Mouse (Mus musculus): ENCODE measurements at regions not wholly inside any gene's neighbourhood (a gene's known extent, or its start where the extent isn't known, plus 50 kb on each side); places are given as distances from the start of the nearest gene placed in this dataset.

GRCm38 (mm10) chr1:39102989-39103910 lies 90.3 kb upstream of the Npas2 start:
- 85% methylated on average over 14 of the region's 14 CpGs for WGBS
- no peak for ATAC-seq (replicated peaks; ENCODE audit: insufficient number of reproducible peaks, low FRiP score, low TSS enrichment, low read depth)
- Histone ChIP-seq H3K27ac (replicated peaks; ENCODE audit: low read depth, low read length) (no peak overlapping the region), H3K9ac (replicated peaks; ENCODE audit: low read length) (no peak overlapping the region), H3K4me3 (ENCODE audit: low read depth, low read length) (no peak overlapping the region), H3K9me3 (replicated peaks; ENCODE audit: control insufficient read depth, low read length) (no peaks in the 10 kb centered on the region), H3K36me3 (replicated peaks; ENCODE audit: control insufficient read depth, insufficient read depth, low read depth, low read length) (no peaks in the 10 kb centered on the region), H3K4me2 (ENCODE audit: low read depth, low read length) (no peak overlapping the region), H3K27me3 (ENCODE audit: control insufficient read depth, insufficient read depth, low read length) (no peaks in the 10 kb centered on the region), H3K4me1 (ENCODE audit: control insufficient read depth, insufficient read depth, low read length) (no peaks in the 10 kb centered on the region)
- no peak for DNase-seq (ENCODE audit: low spot score)

- WGBS, result 51% methylated on average over 17 of the region's 17 CpGs
- Histone ChIP-seq H3K27ac (replicated peaks; ENCODE audit: low read depth, low read length) (no peak overlapping the region), H3K36me3 (replicated peaks; ENCODE audit: control insufficient read depth, insufficient read depth, low read depth, low read length) (no peaks in the 10 kb centered on the region), H3K4me3 (ENCODE audit: low read depth, low read length) (no peak overlapping the region), H3K9me3 (replicated peaks; ENCODE audit: control insufficient read depth, low read length) (no peaks in the 10 kb centered on the region), H3K4me2 (ENCODE audit: low read depth, low read length) (no peak overlapping the region), H3K4me1 (ENCODE audit: control insufficient read depth, insufficient read depth, low read length) (no peaks in the 10 kb centered on the region), H3K9ac (replicated peaks; ENCODE audit: low read length) (no peak overlapping the region), H3K27me3 (ENCODE audit: control insufficient read depth, insufficient read depth, low read length) (no peaks in the 10 kb centered on the region)
- ATAC-seq (replicated peaks; ENCODE audit: insufficient number of reproducible peaks, low FRiP score, low TSS enrichment, low read depth), result no peak
- peak; percentile 55 for DNase-seq (ENCODE audit: low spot score)
These were observed 87.8 kb upstream of the Npas2 start for GRCm38 (mm10) chr1:39105546-39106371.

DNA sequence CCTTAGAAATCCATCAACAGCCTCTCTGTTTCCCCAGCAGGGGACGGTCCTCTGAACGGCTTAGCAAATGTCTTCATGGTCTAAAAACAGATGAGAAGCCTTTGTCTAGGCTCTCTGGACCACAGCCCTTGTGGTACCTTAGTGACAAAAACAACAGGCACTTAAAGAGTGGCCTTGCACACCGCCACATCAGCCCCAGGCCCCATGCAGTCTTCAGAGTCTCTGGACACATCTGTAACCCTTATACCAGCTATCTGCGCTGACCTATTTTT lies 87.2 kb upstream of the Npas2 start:
- 54% methylated on average over 4 of the region's 4 CpGs for WGBS
- no peak for ATAC-seq (replicated peaks; ENCODE audit: insufficient number of reproducible peaks, low FRiP score, low TSS enrichment, low read depth)
- Histone ChIP-seq H3K4me2 (ENCODE audit: low read depth, low read length) (no peak overlapping the region), H3K9ac (replicated peaks; ENCODE audit: low read length) (no peak overlapping the region), H3K27me3 (ENCODE audit: control insufficient read depth, insufficient read depth, low read length) (no peaks in the 10 kb centered on the region), H3K36me3 (replicated peaks; ENCODE audit: control insufficient read depth, insufficient read depth, low read depth, low read length) (no peaks in the 10 kb centered on the region), H3K27ac (replicated peaks; ENCODE audit: low read depth, low read length) (no peak overlapping the region), H3K9me3 (replicated peaks; ENCODE audit: control insufficient read depth, low read length) (no peaks in the 10 kb centered on the region), H3K4me3 (ENCODE audit: low read depth, low read length) (no peak overlapping the region), H3K4me1 (ENCODE audit: control insufficient read depth, insufficient read depth, low read length) (no peaks in the 10 kb centered on the region)
- peak; percentile 12 for DNase-seq (ENCODE audit: low spot score)

GRCm38 (mm10) chr1:39106650-39107049 lies 86.9 kb upstream of the Npas2 start:
- no peaks in the 10 kb centered on the region for H3K36me3 ChIP-seq (replicated peaks; ENCODE audit: control insufficient read depth, insufficient read depth, low read depth, low read length)
- H3K27ac ChIP-seq (replicated peaks; ENCODE audit: low read depth, low read length), result no peak overlapping the region
- DNase-seq (ENCODE audit: low spot score) (peak; percentile 40), ATAC-seq (replicated peaks; ENCODE audit: insufficient number of reproducible peaks, low FRiP score, low TSS enrichment, low read depth) (no peak)
- no peak overlapping the region for H3K4me2 ChIP-seq (ENCODE audit: low read depth, low read length)
- H3K9me3 ChIP-seq (replicated peaks; ENCODE audit: control insufficient read depth, low read length), result no peaks in the 10 kb centered on the region
- WGBS, result 35% methylated on average over 6 of the region's 6 CpGs
- H3K4me1 ChIP-seq (ENCODE audit: control insufficient read depth, insufficient read depth, low read length), result no peaks in the 10 kb centered on the region
- no peak overlapping the region for H3K9ac ChIP-seq (replicated peaks; ENCODE audit: low read length)
- no peaks in the 10 kb centered on the region for H3K27me3 ChIP-seq (ENCODE audit: control insufficient read depth, insufficient read depth, low read length)
- no peak overlapping the region for H3K4me3 ChIP-seq (ENCODE audit: low read depth, low read length)

DNA sequence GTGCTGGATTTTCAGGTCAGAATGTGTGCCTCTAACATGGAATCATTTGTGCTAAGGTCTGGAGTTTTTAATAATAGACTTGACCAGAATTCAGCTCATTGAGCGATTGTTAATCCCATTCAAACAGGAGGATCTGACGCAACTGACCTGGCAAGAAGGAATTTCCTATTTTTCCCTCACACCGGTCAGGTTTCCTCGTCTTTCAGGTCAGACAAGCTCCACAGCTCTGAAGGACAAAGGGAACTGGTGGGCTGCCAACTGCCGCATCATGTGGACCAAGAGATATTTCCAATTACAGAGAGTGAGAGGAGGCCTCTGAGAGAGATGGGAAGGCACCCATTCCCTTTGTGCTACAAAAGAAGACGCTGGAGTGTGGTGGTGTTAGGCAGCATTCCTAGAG lies 77.2 kb upstream of the Npas2 start:
- Histone ChIP-seq H3K4me2 (ENCODE audit: low read depth, low read length) (no peak overlapping the region), H3K4me3 (ENCODE audit: low read depth, low read length) (no peak overlapping the region), H3K9me3 (replicated peaks; ENCODE audit: control insufficient read depth, low read length) (no peaks in the 10 kb centered on the region), H3K9ac (replicated peaks; ENCODE audit: low read length) (no peak overlapping the region), H3K27ac (replicated peaks; ENCODE audit: low read depth, low read length) (no peak overlapping the region), H3K36me3 (replicated peaks; ENCODE audit: control insufficient read depth, insufficient read depth, low read depth, low read length) (no peaks in the 10 kb centered on the region), H3K4me1 (ENCODE audit: control insufficient read depth, insufficient read depth, low read length) (no peaks in the 10 kb centered on the region), H3K27me3 (ENCODE audit: control insufficient read depth, insufficient read depth, low read length) (no peaks in the 10 kb centered on the region)
- DNase-seq (ENCODE audit: low spot score) (no peak), ATAC-seq (replicated peaks; ENCODE audit: insufficient number of reproducible peaks, low FRiP score, low TSS enrichment, low read depth) (no peak)
- 86% methylated on average over 6 of the region's 6 CpGs for WGBS

DNA sequence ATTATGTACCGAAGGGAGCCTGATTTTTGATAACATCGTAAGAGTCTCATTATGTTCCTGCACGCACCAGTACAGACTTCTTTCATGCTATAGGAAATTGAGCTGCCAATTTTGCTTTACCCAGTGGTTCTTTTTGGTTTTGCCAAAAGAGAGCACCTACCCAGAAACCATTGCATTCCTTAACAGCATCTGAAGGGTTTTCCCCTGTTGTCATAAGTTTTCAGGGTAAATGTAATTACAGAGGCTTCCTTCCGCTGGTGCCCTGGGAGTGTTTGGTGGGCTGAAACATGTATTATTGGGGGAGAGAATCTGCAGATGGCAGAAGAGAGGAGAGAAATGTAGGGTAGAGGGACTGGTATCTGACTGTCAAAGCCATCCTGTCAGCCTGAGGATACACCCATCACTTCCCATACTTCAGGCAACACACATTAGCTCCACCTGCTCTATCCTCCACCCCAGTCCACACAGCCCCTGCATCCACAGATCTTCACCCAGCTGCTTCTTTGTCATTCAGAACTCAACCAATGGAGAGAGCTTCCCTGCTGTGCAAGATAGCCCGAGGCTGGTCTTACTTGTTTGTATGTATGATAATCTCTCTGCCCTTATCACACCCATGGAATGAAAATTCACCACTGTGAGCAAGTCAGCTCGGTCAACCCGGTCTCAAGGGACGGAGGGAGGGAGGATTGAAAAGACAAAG lies 71.1 kb upstream of the Npas2 start:
- H3K9me3 ChIP-seq (replicated peaks; ENCODE audit: control insufficient read depth, low read length), result no peaks in the 10 kb centered on the region
- H3K4me2 ChIP-seq (ENCODE audit: low read depth, low read length), result no peak overlapping the region
- no peak overlapping the region for H3K27ac ChIP-seq (replicated peaks; ENCODE audit: low read depth, low read length)
- no peak overlapping the region for H3K4me3 ChIP-seq (ENCODE audit: low read depth, low read length)
- H3K9ac ChIP-seq (replicated peaks; ENCODE audit: low read length), result no peak overlapping the region
- H3K36me3 ChIP-seq (replicated peaks; ENCODE audit: control insufficient read depth, insufficient read depth, low read depth, low read length), result no peaks in the 10 kb centered on the region
- H3K27me3 ChIP-seq (ENCODE audit: control insufficient read depth, insufficient read depth, low read length), result no peaks in the 10 kb centered on the region
- DNase-seq (ENCODE audit: low spot score), result no peak
- WGBS, result 60% methylated on average over 8 of the region's 8 CpGs
- ATAC-seq (replicated peaks; ENCODE audit: insufficient number of reproducible peaks, low FRiP score, low TSS enrichment, low read depth), result no peak
- no peaks in the 10 kb centered on the region for H3K4me1 ChIP-seq (ENCODE audit: control insufficient read depth, insufficient read depth, low read length)

GRCm38 (mm10) chr1:39123081-39123812 lies 70.3 kb upstream of the Npas2 start:
- Histone ChIP-seq H3K4me2 (ENCODE audit: low read depth, low read length) (no peak overlapping the region), H3K36me3 (replicated peaks; ENCODE audit: control insufficient read depth, insufficient read depth, low read depth, low read length) (no peaks in the 10 kb centered on the region), H3K27ac (replicated peaks; ENCODE audit: low read depth, low read length) (no peak overlapping the region), H3K9ac (replicated peaks; ENCODE audit: low read length) (no peak overlapping the region), H3K9me3 (replicated peaks; ENCODE audit: control insufficient read depth, low read length) (no peaks in the 10 kb centered on the region), H3K4me1 (ENCODE audit: control insufficient read depth, insufficient read depth, low read length) (no peaks in the 10 kb centered on the region), H3K4me3 (ENCODE audit: low read depth, low read length) (no peak overlapping the region), H3K27me3 (ENCODE audit: control insufficient read depth, insufficient read depth, low read length) (no peaks in the 10 kb centered on the region)
- no peak for ATAC-seq (replicated peaks; ENCODE audit: insufficient number of reproducible peaks, low FRiP score, low TSS enrichment, low read depth)
- WGBS, result 75% methylated on average over 10 of the region's 10 CpGs
- DNase-seq (ENCODE audit: low spot score), result no peak
